Mouse (Mus musculus): Measurements from ENCODE around the gene Mettl27. TPM values are rescaled to one million over a fixed set of nuclear protein-coding genes. Genes with fewer than 3 reads are reported as not detected.

The Mettl27 gene
- polyA plus RNA-seq, 1 experiment from 2014 or later = 30.3 TPM

DNA sequence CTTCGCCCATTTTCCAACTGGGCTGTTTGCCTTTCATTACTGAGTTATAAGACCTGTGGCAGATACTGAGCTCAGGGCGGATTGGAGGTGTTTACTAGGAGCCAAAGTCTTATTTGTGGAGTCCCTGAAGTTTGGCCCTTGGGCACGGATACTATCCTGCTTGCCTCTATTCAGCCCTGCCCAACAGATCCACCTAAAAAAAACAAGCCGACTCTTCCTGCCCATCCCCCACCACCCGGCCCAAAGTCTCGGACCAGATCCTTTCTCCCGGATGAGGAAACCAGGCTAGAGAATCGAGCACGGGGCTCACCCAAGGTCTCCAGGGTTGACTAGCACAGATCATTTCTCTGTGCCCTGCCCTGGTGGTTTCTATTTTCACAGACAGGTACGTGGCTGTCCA is 49.0 kb downstream of the Mettl27 start:
- Histone ChIP-seq H3K36me3 (ENCODE audit: control insufficient read depth, insufficient read depth) (no peaks in the 10 kb centered on the region), H3K4me1 (replicated peaks; ENCODE audit: control insufficient read depth, insufficient read depth, low read length) (0 out of 2 replicates have a peak, but pooled peaks cover 11% of the 10 kb centered on the region), H3K9me3 (ENCODE audit: control insufficient read depth) (no peaks in the 10 kb centered on the region), H3K4me2 (replicated peaks; ENCODE audit: low read depth) (peak overlapping the region; percentile 48), H3K27ac (ENCODE audit: low read depth, low read length) (peak overlapping the region; percentile 70), H3K27me3 (replicated peaks; ENCODE audit: control insufficient read depth, insufficient read depth, low read length) (peaks cover 8% of the 10 kb centered on the region; the same call in 1 of the 2 replicates), H3K9ac (ENCODE audit: low read depth, low read length) (no peak overlapping the region), H3K4me3 (ENCODE audit: low read depth, low read length) (no peak overlapping the region)
- ATAC-seq = 0 out of 2 replicates have a peak, but pooled peaks have one; percentile 8
- 30% methylated on average over 10 of the region's 10 CpGs for WGBS
- no peak for TF ChIP-seq CTCF (IDR thresholded peaks at IDR 0.05; ENCODE audit: low read depth)

GRCm38 (mm10) chr5:134983111-134983510 is 50.9 kb downstream of the Mettl27 start:
- Histone ChIP-seq H3K36me3 (ENCODE audit: control insufficient read depth, insufficient read depth) (no peaks in the 10 kb centered on the region), H3K4me1 (replicated peaks; ENCODE audit: control insufficient read depth, insufficient read depth, low read length) (0 out of 2 replicates have a peak, but pooled peaks cover 11% of the 10 kb centered on the region), H3K4me2 (replicated peaks; ENCODE audit: low read depth) (no peak overlapping the region), H3K4me3 (ENCODE audit: low read depth, low read length) (no peak overlapping the region), H3K27me3 (replicated peaks; ENCODE audit: control insufficient read depth, insufficient read depth, low read length) (peaks cover 11% of the 10 kb centered on the region; the same call in 1 of the 2 replicates), H3K9ac (ENCODE audit: low read depth, low read length) (no peak overlapping the region), H3K9me3 (ENCODE audit: control insufficient read depth) (no peaks in the 10 kb centered on the region), H3K27ac (ENCODE audit: low read depth, low read length) (peak overlapping the region; percentile 28; the same call in 1 of the 2 replicates)
- TF ChIP-seq CTCF (IDR thresholded peaks at IDR 0.05; ENCODE audit: low read depth) = no peak
- 63% methylated on average over 1 of the region's 1 CpGs for WGBS
- no peak for ATAC-seq

DNA sequence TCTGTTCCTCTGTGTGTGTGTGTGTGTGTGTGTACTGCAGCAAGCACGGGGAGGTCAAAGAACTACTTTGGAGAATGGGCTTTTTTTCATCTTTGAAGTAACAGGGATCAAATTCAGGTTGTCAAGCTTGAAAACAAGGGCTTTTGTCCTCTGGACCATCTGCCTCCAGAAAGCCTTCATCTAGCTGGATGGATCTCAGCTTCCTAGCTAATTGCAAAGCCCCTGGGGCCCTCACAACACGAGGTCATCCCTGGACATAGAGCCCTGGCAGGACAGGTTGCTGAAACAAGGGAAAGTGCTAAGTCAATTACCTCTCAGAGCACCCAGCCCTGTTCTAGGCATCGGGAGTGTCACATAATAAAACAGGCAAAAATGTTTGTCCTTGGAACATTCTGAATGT is 51.6 kb downstream of the Mettl27 start:
- no peak for ATAC-seq
- Histone ChIP-seq H3K9me3 (ENCODE audit: control insufficient read depth) (no peaks in the 10 kb centered on the region), H3K36me3 (ENCODE audit: control insufficient read depth, insufficient read depth) (no peaks in the 10 kb centered on the region), H3K27me3 (replicated peaks; ENCODE audit: control insufficient read depth, insufficient read depth, low read length) (peaks cover 11% of the 10 kb centered on the region; the same call in 1 of the 2 replicates), H3K4me3 (ENCODE audit: low read depth, low read length) (no peak overlapping the region), H3K4me2 (replicated peaks; ENCODE audit: low read depth) (no peak overlapping the region), H3K9ac (ENCODE audit: low read depth, low read length) (no peak overlapping the region), H3K4me1 (replicated peaks; ENCODE audit: control insufficient read depth, insufficient read depth, low read length) (0 out of 2 replicates have a peak, but pooled peaks cover 11% of the 10 kb centered on the region), H3K27ac (ENCODE audit: low read depth, low read length) (peak overlapping the region; percentile 21; the same call in 1 of the 2 replicates)
- WGBS = 15% methylated on average over 3 of the region's 3 CpGs
- no peak for TF ChIP-seq CTCF (IDR thresholded peaks at IDR 0.05; ENCODE audit: low read depth)

GRCm38 (mm10) chr5:134985633-134986297 is 53.6 kb downstream of the Mettl27 start, which contains the start of gene Cldn3:
TSS of gene Cldn3 (plus strand) at chr5:134986214.
- no peaks in the 10 kb centered on the region for H3K9me3 ChIP-seq (ENCODE audit: control insufficient read depth)
- H3K4me3 ChIP-seq (ENCODE audit: low read depth, low read length) = peak within 1 kb of the TSS; percentile 56
- ATAC-seq = peak; percentile 88
- H3K27ac ChIP-seq (ENCODE audit: low read depth, low read length) = peak within 1 kb of the TSS; percentile 82
- peak within 1 kb of the TSS; percentile 68 for H3K9ac ChIP-seq (ENCODE audit: low read depth, low read length)
- TF ChIP-seq CTCF (IDR thresholded peaks at IDR 0.05; ENCODE audit: low read depth) = no peak
- under 1% methylated on average over 25 of the region's 25 CpGs for WGBS
- H3K4me1 ChIP-seq (replicated peaks; ENCODE audit: control insufficient read depth, insufficient read depth, low read length) = peaks cover 16% of the 10 kb centered on the region; the same call in 1 of the 2 replicates
- no peaks in the 10 kb centered on the region for H3K36me3 ChIP-seq (ENCODE audit: control insufficient read depth, insufficient read depth)
- H3K27me3 ChIP-seq (replicated peaks; ENCODE audit: control insufficient read depth, insufficient read depth, low read length) = peaks cover 11% of the 10 kb centered on the region; the same call in 1 of the 2 replicates
- H3K4me2 ChIP-seq (replicated peaks; ENCODE audit: low read depth) = peak within 1 kb of the TSS; percentile 74

DNA sequence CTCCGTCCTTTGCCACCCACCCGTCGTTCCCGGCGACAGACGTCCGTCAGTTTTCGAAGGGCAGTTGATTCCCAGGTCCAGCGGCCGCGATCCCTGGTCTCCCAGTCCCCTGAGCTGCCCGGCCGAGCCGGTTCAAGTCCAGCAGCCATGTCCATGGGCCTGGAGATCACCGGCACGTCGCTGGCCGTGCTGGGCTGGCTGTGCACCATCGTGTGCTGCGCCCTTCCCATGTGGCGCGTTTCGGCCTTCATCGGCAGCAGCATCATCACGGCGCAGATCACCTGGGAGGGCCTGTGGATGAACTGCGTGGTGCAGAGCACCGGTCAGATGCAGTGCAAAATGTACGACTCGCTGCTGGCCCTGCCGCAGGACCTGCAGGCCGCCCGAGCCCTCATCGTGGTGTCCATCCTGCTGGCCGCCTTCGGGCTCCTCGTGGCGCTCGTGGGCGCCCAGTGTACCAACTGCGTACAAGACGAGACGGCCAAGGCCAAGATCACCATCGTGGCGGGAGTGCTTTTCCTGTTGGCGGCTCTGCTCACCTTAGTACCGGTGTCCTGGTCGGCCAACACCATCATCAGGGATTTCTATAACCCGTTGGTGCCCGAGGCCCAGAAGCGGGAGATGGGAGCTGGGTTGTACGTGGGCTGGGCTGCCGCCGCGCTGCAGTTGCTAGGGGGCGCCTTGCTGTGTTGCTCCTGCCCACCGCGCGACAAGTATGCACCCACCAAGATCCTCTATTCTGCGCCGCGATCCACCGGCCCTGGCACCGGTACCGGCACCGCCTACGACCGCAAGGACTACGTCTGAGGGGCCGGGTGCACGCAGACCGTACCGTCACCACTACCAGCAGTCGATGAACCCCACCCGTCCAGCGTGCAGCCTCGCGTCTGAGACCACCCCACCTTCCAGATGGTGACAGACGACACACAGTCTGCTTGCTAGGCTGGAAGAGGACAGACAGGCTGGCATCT is 54.4 kb downstream of the Mettl27 start:
- ATAC-seq = peak; percentile 1; the same call in 1 of the 2 replicates
- Histone ChIP-seq H3K9me3 (ENCODE audit: control insufficient read depth) (no peaks in the 10 kb centered on the region), H3K36me3 (ENCODE audit: control insufficient read depth, insufficient read depth) (no peaks in the 10 kb centered on the region), H3K4me3 (ENCODE audit: low read depth, low read length) (peak overlapping the region; percentile 56), H3K27ac (ENCODE audit: low read depth, low read length) (peak overlapping the region; percentile 82), H3K9ac (ENCODE audit: low read depth, low read length) (peak overlapping the region; percentile 68), H3K4me2 (replicated peaks; ENCODE audit: low read depth) (peak overlapping the region; percentile 74), H3K27me3 (replicated peaks; ENCODE audit: control insufficient read depth, insufficient read depth, low read length) (peaks cover 11% of the 10 kb centered on the region; the same call in 1 of the 2 replicates), H3K4me1 (replicated peaks; ENCODE audit: control insufficient read depth, insufficient read depth, low read length) (peaks cover 12% of the 10 kb centered on the region; the same call in 1 of the 2 replicates)
- TF ChIP-seq CTCF (IDR thresholded peaks at IDR 0.05; ENCODE audit: low read depth) = peak; percentile 58
- 3% methylated on average over 79 of the region's 79 CpGs for WGBS
